ENCODE assay signal across 26 mouse cellular contexts in genomic region chr14:121615431-121615830, GRCm38 (mm10).
DNase-seq lines count a peak whose midpoint lies in the region; ATAC-seq and TF ChIP-seq lines count a peak whose summit lies in the region.
"Had no signal": no experiment of that assay in that cellular context is flagged by ENCODE, and none has a peak within 500 bp of the region (broad histone marks: within the 10 kb centered on the region; RNA-seq: fewer than 3 reads in every experiment).

No protein-coding gene starts in this region.

- no peak overlapping the region for H3K9ac ChIP-seq in stomach, postnatal 0 days (ENCODE audit: low read length)
- H3K9ac ChIP-seq: embryonic facial prominence, embryonic 13.5 days; forebrain, embryonic 12.5 days; forebrain, postnatal 0 days; limb, embryonic 12.5 days; liver, embryonic 15.5 days; lung, embryonic 14.5 days had no signal

- H3K27me3 ChIP-seq in stomach, postnatal 0 days (ENCODE audit: control insufficient read depth, insufficient read depth, low read length), result no peaks in the 10 kb centered on the region
- H3K27me3 ChIP-seq: CH12.LX; embryonic facial prominence, embryonic 13.5 days; forebrain, embryonic 12.5 days; limb, embryonic 12.5 days; liver, embryonic 15.5 days had no signal

- peak; percentile 25; the same call in 1 of the 2 replicates for ATAC-seq in frontal cortex, adult (ENCODE audit: low TSS enrichment)
- no peak for ATAC-seq in stomach, postnatal 0 days (ENCODE audit: low FRiP score, low TSS enrichment)
- ATAC-seq: activated CD4-positive, CD25-positive, alpha-beta regulatory T cell, adult 4 months; forebrain, postnatal 0 days; hindbrain, embryonic 16.5 days had no signal

- H3K27ac ChIP-seq in stomach, postnatal 0 days (replicated peaks), result no peak overlapping the region
- H3K27ac ChIP-seq: embryonic facial prominence, embryonic 13.5 days; forebrain, embryonic 12.5 days; gastrocnemius, adult 2 months; kidney, postnatal 0 days; limb, embryonic 12.5 days; liver, embryonic 15.5 days had no signal

- no peaks in the 10 kb centered on the region for H3K9me3 ChIP-seq in stomach, postnatal 0 days (ENCODE audit: control insufficient read depth, low read length)
- H3K9me3 ChIP-seq: embryonic facial prominence, embryonic 13.5 days; forebrain, embryonic 12.5 days; limb, embryonic 12.5 days; liver, embryonic 15.5 days had no signal

- no peak for TF ChIP-seq EP300 in stomach, postnatal 0 days (optimal IDR thresholded peaks at IDR 0.05)

- intact Hi-C loops in left cerebral cortex, postnatal 36 days (cut with DNase I), result no loop called here

- no peak for DNase-seq in frontal cortex, postnatal 10 days (ENCODE audit: low spot score in 2 of 2)
- peak; percentile 69 to 74 for DNase-seq in left cerebral cortex, adult 18-20 months (ENCODE audit: low spot score in 2 of 2)
- DNase-seq in left cerebral cortex, adult 11 months (ENCODE audit: low spot score), result no peak
- peak; percentile 53 to 73 for DNase-seq in left cerebral cortex, postnatal 36 days (ENCODE audit: low spot score in 2 of 2)
- peak; percentile 57 to 68 for DNase-seq in right cerebral cortex, postnatal 36 days (ENCODE audit: low spot score in 2 of 2)
- no peak for DNase-seq in adrenal gland, postnatal 14 days
- no peak for DNase-seq in stomach, postnatal 0 days (ENCODE audit: low spot score)
- DNase-seq: adrenal gland, adult 2 months; forebrain, postnatal 0 days; gastrocnemius, adult 2 months; gastrocnemius, postnatal 36 days; heart, postnatal 14 days; kidney, adult 8-10 months; kidney, postnatal 4 days; lung, embryonic 14.5 days; lung, postnatal 14 days; midbrain, embryonic 14.5 days had no signal

- TF ChIP-seq CTCF in stomach, postnatal 0 days (IDR thresholded peaks at IDR 0.05; ENCODE audit: low read depth), result no peak

- H3K4me2 ChIP-seq in stomach, postnatal 0 days (replicated peaks; ENCODE audit: low read depth), result no peak overlapping the region
- H3K4me2 ChIP-seq: embryonic facial prominence, embryonic 13.5 days; forebrain, embryonic 12.5 days; limb, embryonic 12.5 days; liver, embryonic 15.5 days; lung, embryonic 14.5 days had no signal

- no peak overlapping the region for H3K4me3 ChIP-seq in stomach, postnatal 0 days (ENCODE audit: low read depth, low read length)
- H3K4me3 ChIP-seq: embryonic facial prominence, embryonic 13.5 days; forebrain, embryonic 12.5 days; gastrocnemius, adult 2 months; limb, embryonic 12.5 days; liver, embryonic 15.5 days had no signal

- H3K4me1 ChIP-seq in stomach, postnatal 0 days (replicated peaks; ENCODE audit: control insufficient read depth, insufficient read depth), result no peaks in the 10 kb centered on the region
- H3K4me1 ChIP-seq: forebrain, embryonic 12.5 days; liver, embryonic 15.5 days had no signal

- 79% methylated on average over 10 of the region's 10 CpGs for WGBS in stomach, postnatal 0 days

- H3K36me3 ChIP-seq in stomach, postnatal 0 days (ENCODE audit: control insufficient read depth, insufficient read depth, low read length), result 0 out of 2 replicates have a peak, but pooled peaks cover 2% of the 10 kb centered on the region
- H3K36me3 ChIP-seq: embryonic facial prominence, embryonic 13.5 days; forebrain, embryonic 12.5 days; liver, embryonic 15.5 days had no signal

Comparison
In these comparisons a context has a peak if more than half of its experiments do, and no peak if none do; other contexts are left out.
1. DNase-seq: peak in left cerebral cortex, adult 18-20 months (2 of 2), left cerebral cortex, postnatal 36 days (2 of 2) and right cerebral cortex, postnatal 36 days (2 of 2); none in frontal cortex, postnatal 10 days (0 of 2), left cerebral cortex, adult 11 months (single experiment), adrenal gland, postnatal 14 days (single experiment) and stomach, postnatal 0 days (single experiment).